Mouse (Mus musculus) heart, postnatal 0 days (tissue): Measurements from ENCODE around the gene Tnfrsf21. TPM values are rescaled to one million over a fixed set of nuclear protein-coding genes. Genes with fewer than 3 reads are reported as not detected.

Experiments
- ATAC-seq: fragments of 200-750 bp; cut with Nextera tagmentation; 2 replicates; pipeline ENCODE4 v1.8.0; 2017; ENCODE audit warnings: low read depth, moderate number of reproducible peaks, moderate library complexity; ENCODE audit not compliant: insufficient read depth
- DNase-seq: peaks from one replicate; pipeline ENCODE4 v3.0.0-alpha.2; 2016; ENCODE audit warnings: low spot score
- H3K27ac ChIP-seq: fragments of 300-500 bp; sonication (generic); 2 replicates; pipeline ENCODE4 v1.5.1; 2014; ENCODE audit warnings: low read depth, mild to moderate bottlenecking
- H3K27me3 ChIP-seq: fragments of 300-500 bp; sonication (generic); 2 replicates; pipeline ENCODE4 v1.6.1; 2014; ENCODE audit warnings: low read length, mixed read lengths; ENCODE audit not compliant: control insufficient read depth, insufficient read depth
- H3K36me3 ChIP-seq: fragments of 300-500 bp; sonication (generic); replicated peaks from 2 replicates; pipeline ENCODE4 v1.6.1; 2014; ENCODE audit warnings: low read length, mixed read lengths; ENCODE audit not compliant: control insufficient read depth, insufficient read depth
- H3K4me1 ChIP-seq: fragments of 300-500 bp; sonication (generic); 2 replicates; pipeline ENCODE4 v1.6.1; 2014; ENCODE audit warnings: antibody characterized with exemption; ENCODE audit not compliant: control insufficient read depth, insufficient read depth
- H3K4me2 ChIP-seq: fragments of 300-500 bp; sonication (generic); 2 replicates; pipeline ENCODE4 v1.6.1; 2014; ENCODE audit warnings: low read depth, mild to moderate bottlenecking, low read length, moderate library complexity
- H3K4me3 ChIP-seq: fragments of 300-500 bp; sonication (generic); 2 replicates; pipeline ENCODE4 v1.5.1; 2014; ENCODE audit warnings: low read depth, low read length
- H3K9ac ChIP-seq: fragments of 300-500 bp; sonication (generic); replicated peaks from 2 replicates; pipeline ENCODE4 v1.6.1; 2014; ENCODE audit warnings: low read depth, low read length, mixed read lengths
- H3K9me3 ChIP-seq: fragments of 300-500 bp; sonication (generic); replicated peaks from 2 replicates; pipeline ENCODE4 v1.6.1; 2016; ENCODE audit warnings: low read length; ENCODE audit not compliant: control insufficient read depth
- CTCF ChIP-seq: IDR thresholded peaks from 2 replicates; pipeline ENCODE4 v1.5.1; 2016; ENCODE audit warnings: antibody characterized with exemption, control low read depth, low read depth
- EP300 ChIP-seq: IDR thresholded peaks from 2 replicates; pipeline ENCODE4 v1.6.1; 2016; ENCODE audit warnings: antibody characterized with exemption, low read depth
- WGBS: fragments of 180-500 bp; shearing (Covaris S2); extraction: QIAGEN DNeasy Blood & Tissue Kit; methylation state at CpG from one replicate; pipeline ENCODE4 v1.1.7; 2014; 5-methylcytosine and 5-hydroxymethylcytosine counted together
- polyA plus RNA-seq: library from polyadenylated mRNA; unstranded; fragments of >200 nt; fragmentation: Nextera tagmentation; extraction: Ambion mirVana; gene quantifications from 2 replicates; pipeline ENCODE4 v1.2.1, GENCODE M21; 2015
- total RNA-seq: library from RNA; depleted of rRNA; stranded (reverse); fragments of >200 nt; gene quantifications from 2 replicates; pipeline ENCODE4 v1.2.3, GENCODE M21; 2014; ENCODE audit warnings: low replicate concordance

Gene Tnfrsf21
- total and polyA plus RNA-seq, 2 experiments from 2014 or later = 6.3 to 8.2 TPM

- Histone ChIP-seq H3K9me3 (no peaks in the 10 kb centered on the region), H3K4me2 (no peak overlapping the region), H3K27ac (no peak overlapping the region), H3K9ac (no peak overlapping the region), H3K4me1 (no peaks in the 10 kb centered on the region), H3K4me3 (no peak overlapping the region), H3K36me3 (no peaks in the 10 kb centered on the region), H3K27me3 (no peaks in the 10 kb centered on the region)
- TF ChIP-seq CTCF (no peak), EP300 (no peak)
- no peak for DNase-seq
- 56% methylated on average over 4 of the region's 4 CpGs for WGBS
- no peak for ATAC-seq
Observed at GRCm38 (mm10) chr17:43097101-43097688, 80.8 kb downstream of the Tnfrsf21 start.

- no peak overlapping the region for H3K4me2 ChIP-seq
- no peaks in the 10 kb centered on the region for H3K27me3 ChIP-seq
- H3K9me3 ChIP-seq = no peaks in the 10 kb centered on the region
- WGBS = 82% methylated on average over 3 of the region's 3 CpGs
- no peak for TF ChIP-seq CTCF
- TF ChIP-seq EP300 = no peak
- no peaks in the 10 kb centered on the region for H3K4me1 ChIP-seq
- H3K27ac ChIP-seq = no peak overlapping the region
- no peaks in the 10 kb centered on the region for H3K36me3 ChIP-seq
- ATAC-seq (no peak), DNase-seq (no peak)
- no peak overlapping the region for H3K4me3 ChIP-seq
- H3K9ac ChIP-seq = no peak overlapping the region
Observed at GRCm38 (mm10) chr17:43106108-43106507, 89.8 kb downstream of the Tnfrsf21 start.

- no peaks in the 10 kb centered on the region for H3K9me3 ChIP-seq
- whole genome bisulfite sequencing = 86% methylated on average over 5 of the region's 5 CpGs
- no peaks in the 10 kb centered on the region for H3K4me1 ChIP-seq
- ATAC-seq (no peak), DNase-seq (no peak)
- H3K9ac ChIP-seq = no peak overlapping the region
- no peak overlapping the region for H3K4me3 ChIP-seq
- no peaks in the 10 kb centered on the region for H3K27me3 ChIP-seq
- TF ChIP-seq CTCF (no peak), EP300 (no peak)
- H3K36me3 ChIP-seq = no peaks in the 10 kb centered on the region
- no peak overlapping the region for H3K27ac ChIP-seq
- no peak overlapping the region for H3K4me2 ChIP-seq
Observed at GRCm38 (mm10) chr17:43107338-43107737, 91.0 kb downstream of the Tnfrsf21 start.

GRCm38 (mm10) chr17:43109501-43109900, 93.1 kb downstream of the Tnfrsf21 start:
- no peak for ATAC-seq
- H3K9me3 ChIP-seq = no peaks in the 10 kb centered on the region
- 72% methylated on average over 4 of the region's 4 CpGs for WGBS
- no peaks in the 10 kb centered on the region for H3K36me3 ChIP-seq
- no peak overlapping the region for H3K27ac ChIP-seq
- no peak overlapping the region for H3K4me3 ChIP-seq
- no peak overlapping the region for H3K4me2 ChIP-seq
- H3K9ac ChIP-seq = no peak overlapping the region
- no peaks in the 10 kb centered on the region for H3K27me3 ChIP-seq
- H3K4me1 ChIP-seq = no peaks in the 10 kb centered on the region
- no peak for DNase-seq
- no peak for TF ChIP-seq CTCF
- no peak for TF ChIP-seq EP300

- no peaks in the 10 kb centered on the region for H3K36me3 ChIP-seq
- TF ChIP-seq EP300 = no peak
- TF ChIP-seq CTCF = no peak
- ATAC-seq (no peak), DNase-seq (no peak)
- no peaks in the 10 kb centered on the region for H3K27me3 ChIP-seq
- WGBS = 72% methylated on average over 9 of the region's 9 CpGs
- no peaks in the 10 kb centered on the region for H3K4me1 ChIP-seq
- H3K9ac ChIP-seq = no peak overlapping the region
- H3K27ac ChIP-seq = no peak overlapping the region
- H3K9me3 ChIP-seq = no peaks in the 10 kb centered on the region
- no peak overlapping the region for H3K4me3 ChIP-seq
- H3K4me2 ChIP-seq = no peak overlapping the region
Observed at GRCm38 (mm10) chr17:43110168-43110885, 94.0 kb downstream of the Tnfrsf21 start.
